Mouse (Mus musculus) cerebellum, adult 11 months (tissue): ENCODE results near the gene N4bp1.

Experiments
- DNase-seq: peaks from one replicate; pipeline ENCODE4 v3.0.0; 2022

N4bp1 gene

GRCm38 (mm10) chr8:86758651-86759050 is 126.4 kb downstream of the N4bp1 start:
- DNase-seq: no peak
